Mouse (Mus musculus) small intestine, adult 2 months (tissue): ENCODE data around the gene Tcf12.

Experiments
- CTCF ChIP-seq: fragments of 200-500 bp; IDR thresholded peaks from 2 replicates; pipeline ENCODE4 v1.5.1; 2012; ENCODE audit warnings: low read depth, mild to moderate bottlenecking, control low read depth, inconsistent platforms, low read length, moderate library complexity, mixed read lengths; ENCODE audit not compliant: insufficient replicate concordance, insufficient read length; ENCODE audit errors: extremely low read depth
- POLR2A ChIP-seq: fragments of 200-500 bp; IDR thresholded peaks from 2 replicates; pipeline ENCODE4 v1.6.1; 2012; ENCODE audit warnings: low read depth, mild to moderate bottlenecking, control low read depth, inconsistent platforms, low read length, moderate library complexity

DNA sequence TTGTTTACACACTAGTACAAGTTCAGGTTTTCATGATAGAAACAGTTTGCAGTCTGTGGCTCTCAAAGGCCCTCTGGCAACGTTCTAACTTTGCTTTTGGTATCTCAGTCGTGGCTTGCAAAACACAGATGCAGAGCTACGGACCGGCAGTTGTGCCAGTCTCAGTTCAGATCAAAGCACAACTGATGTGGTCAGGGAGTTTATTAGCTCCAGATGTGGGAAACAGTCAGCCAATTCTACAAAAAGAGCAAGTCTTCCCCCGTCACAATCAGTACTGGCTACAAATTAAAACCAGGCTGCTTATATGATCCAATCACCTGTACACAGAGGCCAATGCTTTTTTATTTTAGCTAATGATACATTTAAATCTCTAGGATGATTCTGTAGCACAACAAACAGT, 223.2 kb downstream of the Tcf12 start:
- TF ChIP-seq CTCF, result no peak
- TF ChIP-seq POLR2A, result no peak
